Mouse (Mus musculus) CH12.LX (cell line): ENCODE measurements at regions not wholly inside any gene's neighbourhood (a gene's known extent, or its start where the extent isn't known, plus 50 kb on each side); places are given as distances from the start of the nearest gene placed in this dataset.
"Not testable (repeated sequence)": the region's sequence is repeated elsewhere in the genome, so short reads cannot be mapped to it uniquely, and the experiment has no call there.

Experiments
- DNase-seq: peaks from one replicate; pipeline ENCODE4 v3.0.0-alpha.2; 2013; ENCODE audit errors: extremely low read depth
- H3K27ac ChIP-seq: 2 replicates; pipeline ENCODE4 v1.5.1; 2012; ENCODE audit warnings: low read depth, mild to moderate bottlenecking, control low read depth, moderate library complexity; ENCODE audit not compliant: insufficient read depth
- H3K27me3 ChIP-seq: replicated peaks from 2 replicates; pipeline ENCODE3; 2012; ENCODE audit warnings: inconsistent platforms
- H3K36me3 ChIP-seq, 2 experiments: replicated peaks in 1 of 2; 2 replicates each; pipeline versions ENCODE3 to v1.6.1; 2012; ENCODE audit warnings: inconsistent platforms in 1 of 2, low read length in 1 of 2, mild to moderate bottlenecking in 1 of 2, mixed read lengths in 1 of 2, moderate library complexity in 1 of 2; ENCODE audit not compliant: control insufficient read depth in 1 of 2, insufficient read depth in 1 of 2
- H3K4me1 ChIP-seq, 2 experiments: 2 replicates each; pipeline ENCODE4 v1.6.1; 2012; ENCODE audit warnings: inconsistent platforms in 1 of 2, moderate library complexity in 1 of 2; ENCODE audit not compliant: insufficient read depth in 2 of 2, control insufficient read depth in 1 of 2
- H3K4me2 ChIP-seq: 2 replicates; pipeline ENCODE4 v1.6.1; 2012; ENCODE audit warnings: low read depth, mild to moderate bottlenecking, control low read depth; ENCODE audit not compliant: poor library complexity, insufficient read depth, severe bottlenecking
- H3K4me3 ChIP-seq, 3 experiments: fragments of 150-350 bp in 1 of 3; sonication (generic) in 1 of 3; replicated peaks in 1 of 3; 2 replicates each; pipeline versions ENCODE3 to v1.5.1; 2011 to 2012; ENCODE audit warnings: low read depth in 2 of 3, low read length in 2 of 3, mild to moderate bottlenecking in 2 of 3, moderate library complexity in 2 of 3, control low read depth in 1 of 3, improper control_type of control experiment in 1 of 3, inconsistent platforms in 1 of 3, mixed read lengths in 1 of 3; ENCODE audit not compliant: poor library complexity in 1 of 3
- H3K79me2 ChIP-seq: replicated peaks from 2 replicates; pipeline ENCODE4 v1.6.1; 2012; ENCODE audit warnings: mild to moderate bottlenecking, moderate library complexity; ENCODE audit not compliant: control insufficient read depth, poor library complexity, insufficient read depth, severe bottlenecking; ENCODE audit errors: extremely low read depth
- H3K9ac ChIP-seq: 2 replicates; pipeline ENCODE4 v1.6.1; 2012; ENCODE audit warnings: low read depth, mild to moderate bottlenecking, control low read depth, moderate library complexity; ENCODE audit not compliant: insufficient read depth
- H3K9me3 ChIP-seq: replicated peaks from 2 replicates; pipeline ENCODE3; 2012; ENCODE audit warnings: low read length, inconsistent platforms, mixed read lengths
- CHD2 ChIP-seq: IDR thresholded peaks from 2 replicates; pipeline ENCODE4 v1.6.1; 2011; ENCODE audit warnings: low read length, improper control_type of control experiment
- HCFC1 ChIP-seq: IDR thresholded peaks from 2 replicates; pipeline ENCODE4 v1.6.1; 2012; ENCODE audit warnings: low read depth, mild to moderate bottlenecking, inconsistent platforms, low read length, improper control_type of control experiment
- IRF4 ChIP-seq: IDR thresholded peaks from 2 replicates; pipeline ENCODE4 v1.6.1; 2014; ENCODE audit warnings: low read depth, mild to moderate bottlenecking, inconsistent platforms, low read length, improper control_type of control experiment
- MAFK ChIP-seq: IDR thresholded peaks from 2 replicates; pipeline ENCODE4 v1.6.1; 2011; ENCODE audit warnings: low read length, improper control_type of control experiment; ENCODE audit not compliant: insufficient replicate concordance
- MXI1 ChIP-seq: IDR thresholded peaks from 2 replicates; pipeline ENCODE4 v1.6.1; 2011; ENCODE audit warnings: mild to moderate bottlenecking, low read depth, low read length, improper control_type of control experiment
- NELFE ChIP-seq: IDR thresholded peaks from 2 replicates; pipeline ENCODE4 v1.6.1; 2011; ENCODE audit warnings: low read depth, low read length, improper control_type of control experiment
- NRF1 ChIP-seq: IDR thresholded peaks from 2 replicates; pipeline ENCODE4 v1.6.1; 2014; ENCODE audit warnings: low read depth, mild to moderate bottlenecking, inconsistent platforms, low read length, improper control_type of control experiment, moderate library complexity
- SMC3 ChIP-seq: IDR thresholded peaks from 2 replicates; pipeline ENCODE4 v1.6.1; 2011; ENCODE audit warnings: low read depth, low read length, improper control_type of control experiment
- USF2 ChIP-seq: conservative IDR thresholded peaks from 2 replicates; pipeline ENCODE4 v1.6.1; 2011; ENCODE audit warnings: low read depth, low read length, improper control_type of control experiment
- dilution Hi-C: fragments of 300-500 bp; cut with MboI; formaldehyde crosslinking; loops from 2 replicates; pipeline ENCODE4 v1.14.3; 2020; ENCODE audit warnings: low sequenced_read_pairs; ENCODE audit not compliant: extremely low pct_unique_long_range_greater_than_20kb, extremely low pct_ligation_motif_present
- in situ Hi-C: fragments of 300-500 bp; cut with MboI; formaldehyde crosslinking; loops from 3 replicates; pipeline ENCODE4 v1.14.3; 2019; ENCODE audit warnings: low sequenced_read_pairs, low pct_ligation_motif_present, low pct_unique_long_range_greater_than_20kb, mixed read lengths

DNA sequence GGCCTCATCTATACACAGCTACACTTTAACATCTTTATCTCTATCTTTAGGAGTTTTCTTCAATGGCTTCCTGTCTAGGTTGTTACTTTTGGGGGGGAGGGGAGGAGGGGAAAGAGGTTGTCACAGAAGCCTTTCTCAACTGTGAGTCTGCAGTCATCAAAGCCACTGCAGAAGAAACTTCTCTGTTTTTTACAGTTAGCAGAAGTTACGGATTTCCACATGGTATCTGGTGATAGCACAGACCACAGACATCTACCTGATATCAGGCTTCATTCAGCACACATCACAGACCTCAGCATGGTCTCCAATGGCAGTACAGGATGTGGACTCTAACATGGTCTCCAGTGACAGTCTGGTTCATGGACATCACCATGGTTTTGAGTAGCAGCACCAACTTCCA lies 234.8 kb upstream of the Adarb2 start:
- Histone ChIP-seq H3K27ac (no peak overlapping the region), H3K9ac (no peak overlapping the region), H3K4me3 (no peak overlapping the region), H3K4me2 (no peak overlapping the region)
- in situ Hi-C loops, result no loop called here
- TF ChIP-seq IRF4, result no peak
- TF ChIP-seq MAFK, result no peak
- TF ChIP-seq NRF1, result no peak
- no peak for TF ChIP-seq HCFC1
- no peak for TF ChIP-seq USF2
- TF ChIP-seq MXI1, result no peak
- TF ChIP-seq CHD2, result no peak
- TF ChIP-seq SMC3, result no peak
- TF ChIP-seq, all 38 proteins: peak for 0
- Histone ChIP-seq H3K79me2 (no peaks in the 10 kb centered on the region), H3K27me3 (no peaks in the 10 kb centered on the region), H3K36me3 (no peaks in the 10 kb centered on the region), H3K9me3 (no peaks in the 10 kb centered on the region), H3K4me1 (no peaks in the 10 kb centered on the region)
- dilution Hi-C loops, result no loop called here
- no peak for DNase-seq

GRCm38 (mm10) chr13:7994198-7994597 lies 208.5 kb upstream of the Adarb2 start:
- H3K4me2 ChIP-seq, result no peak overlapping the region
- H3K9ac ChIP-seq, result no peak overlapping the region
- no peaks in the 10 kb centered on the region for H3K4me1 ChIP-seq
- no peaks in the 10 kb centered on the region for H3K79me2 ChIP-seq
- no peak overlapping the region for H3K4me3 ChIP-seq
- no peak for TF ChIP-seq NELFE
- no peak overlapping the region for H3K27ac ChIP-seq
- no peak for DNase-seq
- dilution Hi-C loops (no loop called here), in situ Hi-C loops (no loop called here)
- H3K9me3 ChIP-seq, result no peaks in the 10 kb centered on the region
- no peaks in the 10 kb centered on the region for H3K27me3 ChIP-seq
- H3K36me3 ChIP-seq, result no peaks in the 10 kb centered on the region

DNA sequence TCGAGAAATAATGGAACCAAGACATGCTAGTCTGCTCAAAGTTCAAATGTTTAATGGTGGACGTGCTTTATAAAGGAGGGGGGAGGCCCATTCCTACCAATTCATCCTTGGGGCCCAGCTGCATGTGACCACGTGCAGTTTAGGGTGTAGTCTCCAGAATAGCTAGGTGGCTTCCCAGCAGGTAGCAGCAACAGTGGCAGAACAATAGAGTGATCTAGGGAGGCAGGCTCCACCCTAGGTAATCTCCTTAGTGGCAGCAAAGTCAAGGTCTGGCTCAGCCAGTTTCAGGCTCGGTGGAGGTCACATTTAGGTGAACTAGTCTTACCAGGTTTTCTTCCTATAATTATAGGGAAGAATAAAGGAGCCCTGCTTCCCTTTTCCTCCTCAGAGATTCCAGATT lies 172.6 kb upstream of the Adarb2 start:
- H3K27me3 ChIP-seq, dilution Hi-C loops, H3K4me1 ChIP-seq, H3K36me3 ChIP-seq, H3K4me3 ChIP-seq, H3K4me2 ChIP-seq, H3K9me3 ChIP-seq, DNase-seq, in situ Hi-C loops, H3K27ac ChIP-seq, H3K9ac ChIP-seq, H3K79me2 ChIP-seq: not testable (repeated sequence)
